Mouse (Mus musculus) hindlimb bud, embryonic 11.5 days (tissue): Measurements from ENCODE around the gene Klhl15.
A peak's percentile ranks its signal among the peaks of the same experiment; 100 is the strongest.
"Not testable (repeated sequence)": the region's sequence is repeated elsewhere in the genome, so short reads cannot be mapped to it uniquely, and the experiment has no call there.

Experiments used
- DNase-seq: peaks from one replicate; pipeline ENCODE4 v3.0.0-alpha.2; 2012; ENCODE audit warnings: low read depth, low spot score; ENCODE audit errors: extremely low spot score

The Klhl15 gene

DNA sequence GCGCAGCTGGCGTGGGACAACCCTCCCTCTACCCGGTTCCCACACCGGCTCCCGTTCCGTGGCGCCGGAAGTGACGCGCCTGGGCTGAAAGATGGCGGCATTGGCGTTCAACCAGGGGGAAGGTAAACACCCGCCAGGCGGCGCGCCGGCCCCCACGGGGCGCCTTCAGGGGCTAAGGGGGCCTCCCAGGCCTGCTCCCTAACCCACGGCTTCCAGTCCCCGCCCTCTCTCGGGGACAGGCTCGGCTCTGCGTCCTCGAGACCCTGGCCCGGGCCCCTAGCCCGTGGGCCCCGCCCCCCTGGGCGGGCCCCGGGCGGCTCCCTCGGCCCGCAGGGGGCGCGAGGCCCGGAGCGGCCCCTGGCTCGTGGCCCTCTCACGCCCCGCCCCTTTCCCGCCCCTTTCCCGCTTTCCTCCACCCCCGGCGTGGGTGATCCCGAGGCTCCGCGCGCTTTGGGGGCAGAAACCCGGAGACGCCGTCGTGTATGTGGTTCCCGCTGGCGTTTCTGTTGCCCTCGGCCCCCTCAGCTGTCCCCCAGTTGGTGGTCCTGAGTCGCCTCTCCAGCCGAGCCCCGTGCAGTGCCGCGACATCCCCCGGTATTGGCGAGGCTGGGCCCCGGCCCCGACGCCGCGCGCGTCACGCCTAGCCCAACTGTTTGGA, at the start of gene Klhl15:
Gene Klhl15, plus strand, starts transcription at position 68 of the 658 bp plus-strand sequence.
- peak; percentile 44 for DNase-seq

DNA sequence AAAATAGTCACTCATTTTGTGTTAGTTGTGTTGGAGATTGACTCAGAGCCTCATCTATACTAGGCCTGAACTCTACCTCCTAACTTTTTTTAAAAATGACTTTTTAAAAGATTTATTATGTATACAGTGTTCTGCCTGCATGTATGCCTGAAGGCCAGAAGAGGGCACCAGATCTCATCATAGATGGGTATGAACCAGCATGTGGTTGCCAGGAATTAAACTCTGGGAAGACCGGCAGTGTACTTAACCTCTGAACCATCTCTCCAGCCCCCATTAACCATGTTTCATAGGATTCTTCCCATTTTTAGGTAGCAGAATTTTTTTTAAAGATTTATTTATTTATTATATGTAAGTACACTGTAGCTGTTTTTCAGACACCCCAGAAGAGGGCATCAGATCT, 49.2 kb upstream of the Klhl15 start:
- no peak for DNase-seq

DNA sequence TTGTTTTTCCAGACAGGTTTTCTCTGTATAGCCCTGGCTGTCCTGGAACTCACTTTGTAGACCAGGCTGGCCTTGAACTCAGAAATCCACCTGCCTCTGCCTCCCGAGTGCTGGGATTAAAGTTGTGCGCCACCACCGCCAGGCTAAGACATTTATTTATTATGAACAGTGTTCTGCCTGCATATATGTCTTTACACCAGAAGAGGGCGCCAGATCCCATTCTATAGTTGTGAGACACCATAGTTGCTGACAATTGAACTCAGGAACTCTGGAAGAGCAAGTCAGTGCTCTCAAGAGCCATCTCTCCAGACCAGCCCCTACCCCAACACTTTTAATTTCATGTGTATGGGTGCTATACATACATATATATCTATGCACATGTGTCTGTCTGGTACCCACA, 40.5 kb upstream of the Klhl15 start:
- not testable (repeated sequence) for DNase-seq

DNA sequence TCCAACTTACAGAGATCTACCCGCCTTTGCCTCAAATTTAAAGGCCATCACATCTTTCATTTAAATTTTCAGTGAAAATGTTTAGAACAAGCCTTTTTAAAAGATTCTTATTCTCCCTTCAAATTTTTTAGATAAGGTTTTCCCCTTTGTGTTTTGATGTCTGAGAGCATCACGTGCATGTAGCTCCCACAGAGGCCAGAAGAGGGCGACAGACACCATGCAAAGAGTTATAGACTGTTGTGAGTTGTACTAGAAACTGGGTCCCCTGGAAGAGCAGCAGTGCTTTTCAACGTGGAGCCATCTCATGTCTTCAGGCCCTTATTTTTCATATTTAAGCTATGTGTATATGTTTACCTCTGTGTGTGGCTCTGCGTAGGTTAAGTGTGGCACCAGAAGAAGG, 36.6 kb upstream of the Klhl15 start:
- no peak for DNase-seq

DNA sequence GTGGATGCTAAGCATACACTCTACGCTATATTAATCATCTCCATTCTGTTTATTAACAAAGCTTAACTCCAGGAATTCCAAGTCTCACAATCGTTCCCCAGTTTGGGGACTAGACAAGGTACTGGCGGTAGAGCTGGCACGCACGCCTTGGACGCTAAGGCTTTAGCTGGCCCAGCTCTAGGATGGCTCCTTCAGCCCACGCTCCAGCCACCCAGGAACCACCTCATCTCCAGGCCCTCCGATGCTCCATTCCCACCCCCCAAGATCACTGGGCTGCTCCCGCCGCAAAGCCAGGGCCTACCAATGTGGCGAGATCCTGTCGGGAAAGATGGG, 22.2 kb upstream of the Klhl15 start:
- DNase-seq = no peak

DNA sequence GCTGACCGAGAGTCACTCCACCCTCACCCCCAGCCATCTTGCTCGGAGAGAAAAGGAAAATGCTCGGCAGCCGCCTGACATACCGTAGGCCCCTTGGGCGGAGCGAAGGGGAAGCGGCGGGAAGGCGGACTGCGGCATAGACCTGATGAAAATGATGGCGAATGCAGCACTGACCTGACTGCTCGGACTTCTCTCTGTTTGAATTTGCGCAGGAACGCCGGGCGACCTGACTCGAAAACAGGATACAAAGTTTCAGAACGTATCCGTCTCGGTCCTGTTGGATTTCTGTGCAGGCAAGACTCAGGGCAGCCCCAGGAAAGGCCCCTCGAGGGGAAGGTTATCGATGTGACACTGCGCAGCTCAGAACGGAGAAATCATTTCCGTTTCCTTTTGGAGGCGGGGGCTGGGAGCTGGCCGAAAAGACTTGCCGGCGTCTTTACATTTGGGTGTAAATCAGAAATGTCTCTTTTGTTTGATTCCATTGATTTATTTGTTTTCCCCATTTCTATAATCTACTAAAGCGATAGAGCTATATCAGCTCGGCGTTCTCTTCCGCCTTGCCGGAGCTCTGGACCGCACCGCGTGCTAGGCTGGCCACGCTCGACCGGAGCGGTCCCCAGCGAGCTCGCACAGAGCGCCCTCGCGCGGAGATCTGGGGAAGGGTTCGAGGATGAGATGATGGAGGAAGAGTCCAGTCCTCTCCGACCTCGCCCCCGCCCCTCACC, 21.6 kb upstream of the Klhl15 start, which contains the start of gene Eif2s3x:
Gene Eif2s3x, minus strand, starts transcription at position 266 of the 725 bp plus-strand sequence.
- DNase-seq = peak; percentile 86

DNA sequence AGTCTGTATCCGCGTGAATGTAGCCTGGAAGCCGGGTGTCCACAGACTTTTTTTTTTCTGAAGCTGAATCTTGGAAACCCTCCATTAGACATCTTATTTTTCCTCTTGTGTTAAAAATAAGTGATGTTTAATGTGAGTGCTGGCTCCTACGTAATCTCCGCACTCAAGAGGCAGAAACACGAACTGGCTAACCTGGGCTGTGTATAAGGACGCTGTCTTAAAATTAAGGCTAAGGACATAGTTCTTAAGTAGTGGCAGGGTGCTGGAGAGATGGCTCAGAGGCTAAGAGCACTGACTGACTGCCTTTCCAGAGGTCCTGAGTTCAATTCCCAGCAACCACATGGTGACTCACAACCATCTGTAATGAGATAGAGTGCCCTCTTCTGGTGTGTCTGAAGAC, 21.0 kb upstream of the Klhl15 start:
- DNase-seq = no peak

DNA sequence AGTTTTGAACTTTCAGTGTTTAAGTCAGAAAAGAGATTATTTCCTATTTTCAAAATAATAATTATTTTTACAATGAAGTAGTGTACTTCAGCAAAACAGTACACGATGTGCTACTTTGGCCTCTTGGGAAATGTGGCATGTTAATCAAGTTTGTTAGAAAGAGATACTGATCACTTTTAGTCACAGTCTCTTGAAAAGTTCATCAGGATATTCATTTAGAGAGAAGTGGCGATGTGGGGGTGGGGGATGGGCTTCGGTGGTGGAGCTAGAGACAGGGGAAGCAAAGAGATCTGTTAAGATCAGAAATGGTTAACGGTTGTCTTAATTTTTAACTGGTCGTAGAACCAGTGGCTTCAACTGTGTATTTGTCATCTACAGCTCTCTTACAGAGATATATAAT, 967 bp upstream of the Klhl15 start:
- DNase-seq = no peak

DNA sequence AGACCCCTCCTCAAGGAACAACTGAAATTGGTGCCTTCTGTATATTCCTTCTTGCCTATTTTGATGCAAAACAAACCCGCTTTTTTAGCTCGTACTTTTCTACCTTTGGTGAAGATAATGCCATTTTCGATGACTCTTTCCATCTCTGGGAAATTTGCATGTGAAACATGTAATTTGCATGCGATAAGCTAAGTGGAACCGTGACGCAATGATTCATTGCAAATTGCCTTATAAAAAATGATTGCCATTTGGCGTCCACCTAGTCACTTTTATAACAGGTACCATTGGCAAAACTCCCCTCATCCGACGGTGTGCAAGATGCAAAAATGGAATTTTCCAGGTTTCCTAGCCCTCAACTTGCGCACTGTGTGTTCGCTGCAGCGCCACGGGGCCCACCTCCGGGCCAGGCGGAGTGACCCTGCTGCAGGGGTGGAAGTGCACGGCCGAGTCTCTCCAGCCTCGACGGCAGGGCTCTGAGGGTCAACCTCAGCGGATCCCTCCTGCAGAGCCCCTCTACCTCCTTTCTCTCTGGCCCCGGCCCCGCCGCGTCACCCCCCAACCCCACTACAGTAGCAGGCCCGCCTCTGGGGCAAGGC, 365 bp upstream of the Klhl15 start:
- no peak for DNase-seq

DNA sequence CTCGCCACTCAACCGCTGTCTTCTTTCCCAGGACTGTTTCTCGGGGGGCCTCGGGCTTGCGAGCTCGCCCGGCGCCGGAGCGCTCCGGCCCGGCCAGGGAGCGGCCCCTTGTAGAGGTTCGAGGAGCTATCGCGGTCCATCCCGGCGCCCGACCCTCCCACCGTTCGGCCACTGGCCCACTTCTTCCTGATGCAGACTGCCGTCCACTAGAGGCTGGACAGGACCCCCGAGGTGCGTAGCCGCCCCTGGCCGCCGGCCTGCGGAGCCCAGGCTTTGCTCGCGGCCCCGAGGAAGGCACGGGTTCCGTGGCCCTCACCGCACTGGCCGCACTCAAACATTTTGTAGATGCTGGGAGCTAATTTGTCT, 774 bp downstream of the Klhl15 start:
- no peak for DNase-seq

DNA sequence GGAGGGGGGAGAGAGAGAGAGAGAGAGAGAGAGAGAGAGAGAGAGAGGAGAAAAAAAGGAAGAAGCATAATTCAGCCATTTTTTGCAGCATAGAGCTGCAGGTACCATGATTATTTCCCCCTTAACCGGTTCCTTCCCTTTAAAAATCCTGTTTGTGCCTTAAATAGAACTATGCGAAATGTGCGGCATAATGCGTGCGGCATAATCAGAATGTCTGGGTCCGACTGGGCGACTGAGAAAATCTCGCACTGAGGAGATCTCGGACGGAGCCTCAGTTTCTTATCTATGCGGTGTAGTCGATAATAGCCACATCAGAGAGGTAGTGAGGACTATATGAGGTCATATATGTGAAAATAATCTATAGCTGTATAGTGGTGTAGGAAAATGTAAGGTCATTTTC, 1.2 kb downstream of the Klhl15 start:
- no peak for DNase-seq

DNA sequence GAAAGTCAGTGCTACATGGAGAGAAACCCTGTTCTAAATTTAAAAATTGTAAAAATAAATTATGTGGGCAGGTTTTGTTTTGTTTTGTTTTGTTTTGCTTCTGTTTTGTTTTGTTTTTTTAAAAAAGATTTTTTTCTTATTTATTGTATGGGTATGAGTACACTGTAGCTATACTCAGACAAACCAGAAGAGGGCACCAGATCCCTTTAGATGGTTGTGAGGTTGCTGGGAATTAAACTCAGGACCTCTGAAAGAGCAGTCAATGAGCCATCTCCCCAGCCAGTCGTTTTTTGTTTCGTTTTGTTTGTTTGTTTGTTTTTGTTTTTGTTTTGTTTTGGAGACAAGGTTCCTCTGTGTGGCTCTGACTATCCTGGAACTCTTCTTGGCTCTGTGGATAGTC, 54.5 kb downstream of the Klhl15 start:
- peak; percentile 8 for DNase-seq

DNA sequence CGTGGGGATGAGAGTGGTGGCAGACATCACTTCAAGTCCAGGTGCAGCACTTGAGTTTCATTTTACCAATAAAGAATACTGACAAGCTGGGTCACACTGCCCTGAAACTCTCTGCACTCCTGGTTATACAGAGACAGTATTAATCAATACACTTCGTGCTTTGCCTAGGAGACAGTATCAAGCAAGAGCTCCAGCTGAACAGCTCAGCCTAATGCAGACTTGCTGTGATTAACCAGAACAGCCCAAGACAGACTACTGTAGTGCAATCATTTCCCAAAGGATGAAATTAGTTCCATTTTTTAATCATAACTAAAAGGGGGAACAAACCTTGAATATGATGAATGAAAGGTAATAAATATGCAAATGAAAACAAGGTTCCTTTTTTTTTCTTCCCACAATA, 68.5 kb downstream of the Klhl15 start:
- DNase-seq = no peak

DNA sequence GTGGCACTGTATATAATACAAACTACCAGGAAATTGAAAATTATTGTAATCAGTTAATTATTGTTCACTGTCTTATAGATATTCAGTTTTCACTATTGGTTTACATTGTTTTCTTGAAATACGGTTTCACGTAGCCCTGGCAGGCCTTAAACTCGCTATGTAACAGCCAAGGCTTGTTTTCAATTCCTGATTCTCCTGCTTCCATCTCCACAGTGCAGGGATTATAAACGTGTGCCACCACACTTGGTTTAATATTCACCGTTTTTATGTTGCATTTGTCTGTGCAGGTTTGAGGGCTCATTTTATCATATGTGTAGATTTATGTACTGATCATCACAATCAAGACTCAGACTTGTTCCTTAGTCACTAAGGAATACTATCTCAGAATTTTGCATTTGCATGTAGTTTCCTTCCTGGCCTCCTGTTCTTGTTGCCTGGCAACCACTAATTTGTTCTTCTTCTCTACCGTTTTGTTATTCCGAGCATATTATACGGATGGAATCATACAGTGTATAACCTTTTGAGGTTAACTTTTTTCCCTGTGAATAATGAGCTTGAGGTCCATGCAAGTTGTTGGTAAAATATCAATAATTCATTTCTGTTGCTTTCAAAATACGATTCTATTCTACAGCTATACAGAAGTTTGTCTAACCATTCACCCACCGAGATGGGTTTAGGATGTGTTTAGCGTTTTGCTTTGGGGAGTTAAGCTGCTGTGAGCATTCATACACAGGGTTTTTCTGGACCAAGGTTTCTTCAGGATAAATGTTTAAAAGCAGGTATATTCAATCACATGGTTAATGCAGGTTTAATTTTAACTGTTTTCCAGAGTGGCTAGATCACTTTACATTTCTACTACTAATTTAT, 86.9 kb downstream of the Klhl15 start:
- DNase-seq = no peak
